35 mouse cellular contexts compared by ENCODE assay signal in genomic region chr16:88826095-88826652, GRCm38 (mm10). TPM values are rescaled to one million over a fixed set of nuclear protein-coding genes. Genes with fewer than 3 reads are reported as not detected.
DNase-seq lines count a peak whose midpoint lies in the region; ATAC-seq and TF ChIP-seq lines count a peak whose summit lies in the region.
"Had no signal": no experiment of that assay in that cellular context is flagged by ENCODE, and none has a peak within 500 bp of the region (broad histone marks: within the 10 kb centered on the region; RNA-seq: fewer than 3 reads in every experiment).

Gene Krtap14 (minus strand): TSS chr16:88826145.

- 62% methylated on average over 9 of the region's 9 CpGs for WGBS in cerebellum, adult 2 months
- 73% methylated on average over 9 of the region's 9 CpGs for WGBS in neural tube, embryonic 12.5 days
- WGBS in neural tube, embryonic 15.5 days: 57% methylated on average over 9 of the region's 9 CpGs
- 63% methylated on average over 9 of the region's 9 CpGs for WGBS in forebrain, embryonic 15.5 days
- 87% methylated on average over 9 of the region's 9 CpGs for WGBS in hindbrain, embryonic 10.5 days

- no peak within 1 kb of the TSS for H3K27ac ChIP-seq in cerebellum, adult 2 months (ENCODE audit: insufficient read depth, low read length)
- H3K27ac ChIP-seq in neural tube, embryonic 12.5 days: no peak within 1 kb of the TSS
- H3K27ac ChIP-seq in neural tube, embryonic 15.5 days (replicated peaks): no peak within 1 kb of the TSS
- H3K27ac ChIP-seq in forebrain, embryonic 15.5 days (replicated peaks): 0 out of 2 replicates have a peak within 1 kb of the TSS, but pooled peaks have one; percentile 8
- no peak within 1 kb of the TSS for H3K27ac ChIP-seq in hindbrain, embryonic 10.5 days
- H3K27ac ChIP-seq: embryonic facial prominence, embryonic 12.5 days; gastrocnemius, adult 2 months; heart, embryonic 15.5 days; left cerebral cortex, adult 2 months; liver, embryonic 13.5 days; midbrain, embryonic 13.5 days; stomach, postnatal 0 days had no signal

- peak; percentile 43; the same call in 1 of the 2 replicates for ATAC-seq in neural tube, embryonic 12.5 days (ENCODE audit: low FRiP score, low read depth)
- no peak for ATAC-seq in neural tube, embryonic 15.5 days (ENCODE audit: low FRiP score)
- peak; percentile 70 for ATAC-seq in forebrain, embryonic 15.5 days (replicated peaks)
- no peak for ATAC-seq in monocyte, adult 5-6 weeks (replicated peaks; ENCODE audit: insufficient number of reproducible peaks, low FRiP score, low TSS enrichment, poor library complexity, severe bottlenecking)
- ATAC-seq: inflammation-experienced regulatory T-cells, adult 6 months; midbrain, embryonic 13.5 days had no signal

- no peak for TF ChIP-seq CTCF in cerebellum, adult 2 months (IDR thresholded peaks at IDR 0.05; ENCODE audit: borderline replicate concordance, insufficient read depth, low read depth, low read length)

- no peak within 1 kb of the TSS for H3K4me3 ChIP-seq in cerebellum, adult 2 months (replicated peaks; ENCODE audit: insufficient read depth, low read depth, low read length)
- H3K4me3 ChIP-seq in neural tube, embryonic 12.5 days: no peak within 1 kb of the TSS
- no peak within 1 kb of the TSS for H3K4me3 ChIP-seq in neural tube, embryonic 15.5 days (replicated peaks)
- no peak within 1 kb of the TSS for H3K4me3 ChIP-seq in forebrain, embryonic 15.5 days
- no peak within 1 kb of the TSS for H3K4me3 ChIP-seq in hindbrain, embryonic 10.5 days
- H3K4me3 ChIP-seq: embryonic facial prominence, embryonic 12.5 days; gastrocnemius, adult 2 months; heart, embryonic 15.5 days; left cerebral cortex, adult 2 months; liver, embryonic 13.5 days; midbrain, embryonic 13.5 days; myocyte had no signal

- no peaks in the 10 kb centered on the region for H3K4me1 ChIP-seq in cerebellum, adult 2 months (ENCODE audit: control insufficient read depth, insufficient read depth, low read length)
- no peaks in the 10 kb centered on the region for H3K4me1 ChIP-seq in neural tube, embryonic 12.5 days
- H3K4me1 ChIP-seq in neural tube, embryonic 15.5 days: no peaks in the 10 kb centered on the region
- no peaks in the 10 kb centered on the region for H3K4me1 ChIP-seq in forebrain, embryonic 15.5 days
- H3K4me1 ChIP-seq in hindbrain, embryonic 10.5 days (replicated peaks): no peaks in the 10 kb centered on the region
- H3K4me1 ChIP-seq: embryonic facial prominence, embryonic 12.5 days; heart, embryonic 15.5 days; liver, embryonic 13.5 days; midbrain, embryonic 13.5 days had no signal

- no peak for TF ChIP-seq POLR2A in cerebellum, adult 2 months (IDR thresholded peaks at IDR 0.05; ENCODE audit: borderline replicate concordance, insufficient read depth, low read length)

- H3K9me3 ChIP-seq in neural tube, embryonic 12.5 days: no peaks in the 10 kb centered on the region
- no peaks in the 10 kb centered on the region for H3K9me3 ChIP-seq in neural tube, embryonic 15.5 days (replicated peaks)
- no peaks in the 10 kb centered on the region for H3K9me3 ChIP-seq in forebrain, embryonic 15.5 days
- H3K9me3 ChIP-seq in hindbrain, embryonic 10.5 days: no peaks in the 10 kb centered on the region
- H3K9me3 ChIP-seq: embryonic facial prominence, embryonic 12.5 days; heart, embryonic 15.5 days; liver, embryonic 13.5 days; midbrain, embryonic 13.5 days had no signal

- H3K36me3 ChIP-seq in neural tube, embryonic 12.5 days: no peaks in the 10 kb centered on the region
- H3K36me3 ChIP-seq in neural tube, embryonic 15.5 days: no peaks in the 10 kb centered on the region
- no peaks in the 10 kb centered on the region for H3K36me3 ChIP-seq in forebrain, embryonic 15.5 days
- H3K36me3 ChIP-seq in hindbrain, embryonic 10.5 days: no peaks in the 10 kb centered on the region
- H3K36me3 ChIP-seq: embryonic facial prominence, embryonic 12.5 days; heart, embryonic 15.5 days; liver, embryonic 13.5 days; midbrain, embryonic 13.5 days had no signal

- no peaks in the 10 kb centered on the region for H3K27me3 ChIP-seq in cerebellum, adult 2 months (ENCODE audit: control insufficient read depth, insufficient read depth, low read length)
- no peaks in the 10 kb centered on the region for H3K27me3 ChIP-seq in neural tube, embryonic 12.5 days (replicated peaks)
- H3K27me3 ChIP-seq in neural tube, embryonic 15.5 days (replicated peaks): no peaks in the 10 kb centered on the region
- no peaks in the 10 kb centered on the region for H3K27me3 ChIP-seq in forebrain, embryonic 15.5 days
- no peaks in the 10 kb centered on the region for H3K27me3 ChIP-seq in hindbrain, embryonic 10.5 days (ENCODE audit: insufficient read depth, poor library complexity, severe bottlenecking)
- H3K27me3 ChIP-seq: embryonic facial prominence, embryonic 12.5 days; heart, embryonic 15.5 days; liver, embryonic 13.5 days; midbrain, embryonic 13.5 days had no signal

- DNase-seq in cerebellum, postnatal 10 days: peak; percentile 25 to 33
- DNase-seq in cerebellum, adult 2 months: no peak
- DNase-seq in urinary bladder, adult 2 months (ENCODE audit: low spot score): no peak
- no peak for DNase-seq in hindbrain, embryonic 10.5 days (ENCODE audit: low spot score)
- DNase-seq: adrenal gland, postnatal 10 days; cerebellum, adult 11 months; cerebellum, postnatal 25 days; gastrocnemius, adult 2 months; kidney, adult 18-20 months; kidney, postnatal 4 days; liver, embryonic 13.5 days; lung, adult 2 months; lung, postnatal 14 days; thymus, adult 2 months; thymus, postnatal 4 days had no signal

- no peak within 1 kb of the TSS for H3K4me2 ChIP-seq in neural tube, embryonic 12.5 days (replicated peaks)
- no peak within 1 kb of the TSS for H3K4me2 ChIP-seq in neural tube, embryonic 15.5 days
- no peak within 1 kb of the TSS for H3K4me2 ChIP-seq in forebrain, embryonic 15.5 days (replicated peaks)
- H3K4me2 ChIP-seq: embryonic facial prominence, embryonic 12.5 days; heart, embryonic 15.5 days; liver, embryonic 13.5 days; midbrain, embryonic 13.5 days had no signal

- no peak within 1 kb of the TSS for H3K9ac ChIP-seq in neural tube, embryonic 12.5 days
- no peak within 1 kb of the TSS for H3K9ac ChIP-seq in neural tube, embryonic 15.5 days (replicated peaks)
- no peak within 1 kb of the TSS for H3K9ac ChIP-seq in forebrain, embryonic 15.5 days (replicated peaks)
- H3K9ac ChIP-seq: embryonic facial prominence, embryonic 12.5 days; heart, embryonic 15.5 days; liver, embryonic 13.5 days; midbrain, embryonic 13.5 days had no signal

RNA-seq across cellular contexts. Expression of gene Krtap14, which starts in this region (rescaled TPM):
- polyA plus RNA-seq in cerebellum, adult 2 months (2012; rRNA removed): not detected in 2 replicates
- not detected in 2 replicates for polyA plus RNA-seq in neural tube, embryonic 12.5 days (2016; fragmentation: Nextera tagmentation; extraction: Ambion mirVana)
- not detected in 2 replicates for polyA plus RNA-seq in neural tube, embryonic 15.5 days (2015; fragmentation: Nextera tagmentation; extraction: Ambion mirVana)
- polyA plus RNA-seq in forebrain, embryonic 15.5 days (2015; fragmentation: Nextera tagmentation; extraction: Ambion mirVana): not detected in 2 replicates
- not detected in 2 replicates for polyA plus RNA-seq in urinary bladder, adult 2 months (2012; rRNA removed)
- not detected in 2 replicates for polyA plus RNA-seq in hindbrain, embryonic 10.5 days (2016; fragmentation: Nextera tagmentation; extraction: Ambion mirVana)
- not detected in 3 replicates for total RNA-seq in monocyte, adult 5-6 weeks (2017)
- total RNA-seq: adrenal gland, postnatal 10 days; gastrocnemius, adult 2 months; left cerebral cortex, adult 2 months; left cerebral cortex, postnatal 36 days; megakaryocyte, adult 5-6 weeks had no signal
- polyA plus RNA-seq: embryonic facial prominence, embryonic 12.5 days; frontal cortex, adult 2 months; gonadal fat pad, adult 2 months; heart, embryonic 15.5 days; hindbrain, embryonic 11.5 days; inflammation-experienced regulatory T-cells, adult 6 months; kidney, embryonic 16.5 days; limb, embryonic 14.5 days; liver, embryonic 13.5 days; lung, adult 2 months; midbrain, embryonic 13.5 days; myocyte; neural tube, embryonic 14.5 days; small intestine, adult 2 months; stomach, postnatal 0 days; thymus, adult 2 months had no signal

Comparison
In these comparisons a context has a peak if more than half of its experiments do, and no peak if none do; other contexts are left out.
1. DNase-seq: peak in cerebellum, postnatal 10 days (2 of 2); none in cerebellum, adult 2 months (0 of 2), urinary bladder, adult 2 months (single experiment) and hindbrain, embryonic 10.5 days (single experiment).
2. Peak in ATAC-seq in neural tube, embryonic 12.5 days; RNA of the gene not detected or under 1 TPM.
3. Peak in ATAC-seq and H3K27ac ChIP-seq in forebrain, embryonic 15.5 days; RNA of the gene not detected or under 1 TPM.